Comparison of ENCODE assay signal across 18 mouse cellular contexts in the genomic region with DNA sequence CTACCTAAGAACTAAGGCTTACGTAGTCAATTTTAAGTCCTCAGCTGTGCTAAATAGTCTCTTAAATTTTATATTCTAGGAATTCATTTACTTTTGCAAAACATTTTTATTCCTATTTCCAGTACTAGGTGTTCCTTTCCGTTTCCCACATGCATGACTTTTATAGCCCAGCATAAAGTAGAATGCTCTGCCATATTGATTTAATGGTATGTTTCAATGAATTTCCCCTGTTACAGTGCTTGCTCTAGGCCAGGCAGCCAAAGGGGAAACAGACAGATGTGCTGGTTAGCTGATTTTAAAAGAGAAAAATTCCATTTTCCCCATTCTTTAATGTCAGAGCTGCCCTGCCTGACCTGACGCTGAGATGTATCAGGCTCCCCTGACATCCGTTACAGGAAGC.
"Had no signal": no experiment of that assay in that cellular context is flagged by ENCODE, and none has a peak within 500 bp of the region (broad histone marks: within the 10 kb centered on the region; RNA-seq: fewer than 3 reads in every experiment).

No protein-coding gene starts in this region.

- H3K27me3 ChIP-seq: liver, embryonic 15.5 days; lung, embryonic 15.5 days; megakaryocyte, embryonic 14.5 days; midbrain, embryonic 13.5 days; midbrain, embryonic 15.5 days; stomach, embryonic 15.5 days had no signal

- H3K27ac ChIP-seq: liver, embryonic 15.5 days; lung, embryonic 15.5 days; macrophage; midbrain, embryonic 13.5 days; midbrain, embryonic 15.5 days; stomach, embryonic 15.5 days; stomach, postnatal 0 days had no signal

- DNase-seq: liver, postnatal 0 days; lung, adult 2 months; lung, postnatal 14 days; lung, postnatal 36 days; right cerebral cortex, postnatal 14 days; thymus, adult 2 months; thymus, postnatal 25 days; thymus, postnatal 4 days had no signal

- ATAC-seq: liver, postnatal 0 days; lung, postnatal 0 days; midbrain, embryonic 13.5 days; midbrain, embryonic 15.5 days had no signal

- H3K9ac ChIP-seq: liver, embryonic 15.5 days; liver, postnatal 0 days; lung, embryonic 15.5 days; midbrain, embryonic 13.5 days; midbrain, embryonic 15.5 days; stomach, embryonic 15.5 days had no signal

- H3K4me3 ChIP-seq: liver, embryonic 15.5 days; lung, embryonic 15.5 days; megakaryocyte, embryonic 14.5 days; midbrain, embryonic 13.5 days; midbrain, embryonic 15.5 days; stomach, embryonic 15.5 days had no signal

- H3K4me1 ChIP-seq: liver, embryonic 15.5 days; lung, embryonic 15.5 days; midbrain, embryonic 13.5 days; midbrain, embryonic 15.5 days; stomach, embryonic 15.5 days had no signal

- H3K4me2 ChIP-seq: liver, embryonic 15.5 days; lung, embryonic 15.5 days; midbrain, embryonic 11.5 days; midbrain, embryonic 13.5 days; midbrain, embryonic 15.5 days; stomach, embryonic 15.5 days had no signal

- H3K36me3 ChIP-seq: liver, embryonic 15.5 days; lung, embryonic 15.5 days; midbrain, embryonic 13.5 days; midbrain, embryonic 15.5 days; stomach, embryonic 15.5 days had no signal

- H3K9me3 ChIP-seq: liver, embryonic 15.5 days; lung, embryonic 15.5 days; megakaryocyte, embryonic 14.5 days; midbrain, embryonic 13.5 days; midbrain, embryonic 15.5 days; stomach, embryonic 15.5 days had no signal
